Mouse (Mus musculus) myocyte (in vitro differentiated cells): ENCODE results near the gene Spata31d1b. TPM values are rescaled to one million over a fixed set of nuclear protein-coding genes. Genes with fewer than 3 reads are reported as not detected.
A peak's percentile ranks its signal among the peaks of the same experiment; 100 is the strongest.

Experiments used
- H3K27me3 ChIP-seq: one replicate; pipeline ENCODE4 v1.6.1; 2011; ENCODE audit not compliant: control insufficient read depth, insufficient read depth, insufficient read length
- H3K36me3 ChIP-seq: one replicate; pipeline ENCODE4 v1.6.1; 2011; ENCODE audit not compliant: control insufficient read depth, insufficient read depth
- H3K4me2 ChIP-seq: one replicate; pipeline ENCODE4 v1.6.1; 2011; ENCODE audit warnings: low read depth, control low read depth
- H3K4me3 ChIP-seq: one replicate; pipeline ENCODE4 v1.5.1; 2011; ENCODE audit warnings: mild to moderate bottlenecking, control low read depth, moderate library complexity
- H3K79me2 ChIP-seq: one replicate; pipeline ENCODE4 v1.6.1; 2011; ENCODE audit not compliant: control insufficient read depth, insufficient read depth
- H3ac ChIP-seq: one replicate; pipeline ENCODE4 v1.6.1; 2011; ENCODE audit not compliant: control insufficient read depth, insufficient read length
- CEBPB ChIP-seq: IDR thresholded peaks from 2 replicates; pipeline ENCODE4 v1.6.1; 2011; ENCODE audit warnings: mild to moderate bottlenecking, moderate library complexity; ENCODE audit not compliant: poor library complexity, insufficient read depth, severe bottlenecking
- E2F4 ChIP-seq: IDR thresholded peaks from one replicate; pipeline ENCODE4 v1.6.1; 2011; ENCODE audit warnings: mild to moderate bottlenecking, control low read depth, moderate library complexity; ENCODE audit not compliant: insufficient read depth
- MAX ChIP-seq: IDR thresholded peaks from one replicate; pipeline ENCODE4 v1.6.1; 2011; ENCODE audit warnings: low read depth, mild to moderate bottlenecking, control low read depth
- MYOD1 ChIP-seq, 3 experiments: IDR thresholded peaks; one replicate each; pipeline ENCODE4 v1.6.1; 2011; ENCODE audit warnings: control low read depth in 2 of 3, low read depth in 2 of 3, mild to moderate bottlenecking in 2 of 3, moderate library complexity in 1 of 3; ENCODE audit not compliant: insufficient read length in 2 of 3, control insufficient read depth in 1 of 3
- MYOG ChIP-seq, 3 experiments: IDR thresholded peaks; one replicate each; pipeline ENCODE4 v1.6.1; 2011; ENCODE audit warnings: control low read depth in 2 of 3, low read depth in 2 of 3, mild to moderate bottlenecking in 2 of 3; ENCODE audit not compliant: insufficient read length in 2 of 3, control insufficient read depth in 1 of 3, insufficient read depth in 1 of 3
- POLR2A ChIP-seq: IDR thresholded peaks from one replicate; pipeline ENCODE4 v1.6.1; 2011; ENCODE audit warnings: low read depth, mild to moderate bottlenecking, control low read depth, moderate library complexity; ENCODE audit not compliant: insufficient read length
- POLR2AphosphoS2 ChIP-seq: IDR thresholded peaks from one replicate; pipeline ENCODE4 v1.6.1; 2011; ENCODE audit warnings: low read depth, control low read depth; ENCODE audit not compliant: insufficient read length
- REST ChIP-seq: IDR thresholded peaks from one replicate; pipeline ENCODE4 v1.6.1; 2011; ENCODE audit warnings: mild to moderate bottlenecking, control low read depth, moderate library complexity; ENCODE audit not compliant: insufficient read depth, insufficient read length
- SRF ChIP-seq: IDR thresholded peaks from one replicate; pipeline ENCODE4 v1.6.1; 2011; ENCODE audit warnings: low read depth; ENCODE audit not compliant: control insufficient read depth, insufficient read length
- TCF12 ChIP-seq: IDR thresholded peaks from one replicate; pipeline ENCODE4 v1.6.1; 2011; ENCODE audit warnings: mild to moderate bottlenecking, control low read depth; ENCODE audit not compliant: poor library complexity, insufficient read depth, severe bottlenecking
- TCF3 ChIP-seq: IDR thresholded peaks from one replicate; pipeline ENCODE4 v1.6.1; 2011; ENCODE audit warnings: low read depth, control low read depth; ENCODE audit not compliant: insufficient read length
- USF1 ChIP-seq: IDR thresholded peaks from one replicate; pipeline ENCODE4 v1.6.1; 2011; ENCODE audit warnings: low read depth, mild to moderate bottlenecking, control low read depth, moderate library complexity
- polyA plus RNA-seq: library from polyadenylated mRNA; unstranded; fragments of >200 nt; fragmentation: generic; extraction: Trizol; gene quantifications from one replicate; pipeline ENCODE4 v1.2.1, GENCODE M21; 2012; ENCODE audit warnings: missing spikeins

The Spata31d1b gene
- polyA plus RNA-seq, 1 experiment = not detected

DNA sequence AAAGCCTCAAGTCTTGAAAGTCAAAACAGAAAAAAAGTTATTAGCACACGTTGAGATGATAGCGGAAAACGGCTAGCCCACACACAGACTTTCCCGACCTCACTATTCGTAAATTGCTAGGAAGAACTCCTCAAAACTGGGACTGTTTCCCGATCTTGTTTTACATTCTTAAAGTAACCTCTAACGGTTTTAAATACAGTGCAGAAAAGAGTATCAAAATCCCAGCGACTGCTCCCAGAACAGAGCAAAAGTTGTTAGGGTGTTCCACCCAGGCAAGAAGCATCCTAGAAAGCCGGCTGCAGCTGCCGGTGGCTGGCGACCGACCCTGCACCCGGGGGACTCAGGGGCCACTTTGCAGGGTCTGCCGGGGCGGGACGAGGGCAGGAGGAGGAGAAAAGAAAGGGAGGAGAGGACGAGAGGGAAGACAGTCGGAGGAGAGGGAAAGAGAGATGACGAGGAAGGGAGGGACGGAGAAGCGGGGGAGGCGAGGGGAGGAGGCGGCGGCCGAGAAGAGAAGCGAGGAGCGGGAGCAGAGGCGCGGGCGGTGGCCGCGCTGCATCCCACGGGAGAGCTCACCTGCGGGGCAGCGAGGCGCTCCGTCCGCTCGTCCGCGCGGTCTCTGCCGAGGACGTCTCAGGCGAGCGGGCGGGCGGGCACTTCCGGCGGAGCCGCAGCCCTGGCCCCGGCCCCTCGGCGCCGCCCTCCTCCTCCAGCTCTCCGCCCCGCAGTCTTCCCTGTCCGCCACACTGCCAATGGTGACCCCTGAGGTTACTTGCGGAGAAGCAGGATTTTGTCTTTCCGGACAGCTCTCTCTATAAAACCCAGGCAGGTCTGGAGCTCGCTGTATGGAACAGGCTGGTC, 36.7 kb upstream of the Spata31d1b start, which contains the start of gene Golm1:
Gene Golm1, minus strand, starts transcription at position 661 of the 861 bp plus-strand sequence.
- Histone ChIP-seq H3K79me2 (no peaks in the 10 kb centered on the region), H3K27me3 (no peaks in the 10 kb centered on the region), H3ac (peak within 1 kb of the TSS; percentile 47), H3K4me3 (peak within 1 kb of the TSS; percentile 40), H3K4me2 (peak within 1 kb of the TSS; percentile 76), H3K36me3 (no peaks in the 10 kb centered on the region)
- TF ChIP-seq TCF12 (no peak), POLR2AphosphoS2 (peak; percentile 74), USF1 (no peak), POLR2A (peak; percentile 84), E2F4 (no peak), TCF3 (no peak), SRF (no peak), MYOG (IDR thresholded peaks at IDR 0.05; ENCODE audit: control insufficient read depth in 1 of 3, insufficient read depth in 1 of 3, insufficient read length in 2 of 3, low read depth in 2 of 3) (no peak), MAX (no peak), CEBPB (no peak), MYOD1 (IDR thresholded peaks at IDR 0.05; ENCODE audit: control insufficient read depth in 1 of 3, insufficient read length in 2 of 3, low read depth in 2 of 3) (no peak), REST (no peak)

DNA sequence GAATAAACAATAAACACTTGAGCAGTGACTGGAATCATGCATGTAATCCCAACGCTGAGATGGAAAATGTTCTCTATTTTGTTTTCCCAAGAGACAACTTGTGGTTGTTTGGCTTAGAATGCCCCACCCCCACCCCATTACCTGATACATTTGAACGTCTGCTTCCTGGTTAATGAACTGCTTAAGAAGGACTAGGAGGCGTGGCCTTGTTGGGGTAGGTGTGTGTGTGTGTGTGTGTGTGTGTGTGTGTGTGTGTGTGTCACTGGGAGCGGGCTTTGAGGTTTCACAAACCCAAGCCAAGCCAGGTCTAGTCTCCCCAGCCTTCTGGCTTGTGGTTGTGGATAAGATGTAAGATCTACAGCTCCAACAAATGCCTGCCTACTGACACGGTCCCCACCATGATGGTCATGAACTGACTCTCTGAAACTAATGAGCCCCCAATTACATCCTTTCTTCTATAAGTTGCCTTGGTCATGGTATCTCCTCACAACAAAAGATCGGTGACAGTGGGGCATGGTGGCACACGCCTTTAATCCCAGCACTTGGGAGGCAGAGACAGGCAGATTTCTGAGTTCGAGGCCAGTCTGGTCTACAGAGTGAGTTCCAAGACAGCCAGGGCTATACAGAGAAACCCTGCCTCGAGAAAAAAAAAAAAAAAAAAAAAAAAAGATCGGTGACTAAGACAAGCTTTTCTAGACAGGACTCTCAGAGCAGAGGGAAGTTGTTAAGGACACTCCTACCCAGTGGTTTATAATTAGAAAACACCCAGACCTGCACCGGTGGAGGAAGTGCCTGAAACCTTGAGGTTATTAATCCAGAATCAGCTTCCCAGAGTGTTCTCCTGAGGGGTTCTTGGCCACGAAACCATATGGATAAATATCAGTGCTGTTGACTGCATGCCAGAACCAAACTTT, 35.5 kb upstream of the Spata31d1b start:
- no peaks in the 10 kb centered on the region for H3K27me3 ChIP-seq
- H3K36me3 ChIP-seq = no peaks in the 10 kb centered on the region
- H3K4me2 ChIP-seq = no peak overlapping the region
- no peak overlapping the region for H3ac ChIP-seq
- H3K4me3 ChIP-seq = peak overlapping the region; percentile 40
- no peak for TF ChIP-seq E2F4
- no peak for TF ChIP-seq TCF12
- no peak for TF ChIP-seq MAX
- no peak for TF ChIP-seq MYOD1 (IDR thresholded peaks at IDR 0.05; ENCODE audit: control insufficient read depth in 1 of 3, insufficient read length in 2 of 3, low read depth in 2 of 3)
- TF ChIP-seq CEBPB = no peak
- TF ChIP-seq MYOG (IDR thresholded peaks at IDR 0.05; ENCODE audit: control insufficient read depth in 1 of 3, insufficient read depth in 1 of 3, insufficient read length in 2 of 3, low read depth in 2 of 3) = no peak
- no peak for TF ChIP-seq POLR2AphosphoS2
- TF ChIP-seq TCF3 = no peak
- TF ChIP-seq SRF = no peak
- no peak for TF ChIP-seq POLR2A
- no peak for TF ChIP-seq REST
- no peak for TF ChIP-seq USF1
- H3K79me2 ChIP-seq = no peaks in the 10 kb centered on the region

DNA sequence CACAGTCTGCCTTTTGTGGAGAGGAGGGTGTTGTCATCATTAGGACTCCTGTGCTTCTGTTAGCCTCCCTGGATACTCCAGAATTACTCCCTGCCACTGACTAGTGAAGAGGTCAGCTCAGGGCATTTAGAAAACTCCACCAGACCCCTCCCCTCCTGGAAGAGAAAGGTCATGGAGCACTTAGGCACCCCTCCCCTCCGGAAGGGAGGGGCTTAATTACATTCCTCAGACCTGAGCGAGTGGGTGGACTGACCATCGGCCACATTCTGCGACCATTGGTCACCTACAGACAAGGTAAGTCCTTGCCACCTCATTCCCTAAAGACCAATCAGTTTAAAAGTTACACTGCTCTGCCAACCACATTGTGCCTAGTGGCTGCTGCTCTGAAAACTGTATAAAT, 32.8 kb upstream of the Spata31d1b start:
- Histone ChIP-seq H3K79me2 (no peaks in the 10 kb centered on the region), H3K4me2 (no peak overlapping the region)
- TF ChIP-seq MAX (no peak), REST (no peak), SRF (no peak), MYOD1 (IDR thresholded peaks at IDR 0.05; ENCODE audit: control insufficient read depth in 1 of 3, insufficient read length in 2 of 3, low read depth in 2 of 3) (no peak), CEBPB (no peak), MYOG (IDR thresholded peaks at IDR 0.05; ENCODE audit: control insufficient read depth in 1 of 3, insufficient read depth in 1 of 3, insufficient read length in 2 of 3, low read depth in 2 of 3) (no peak), TCF3 (no peak), POLR2AphosphoS2 (no peak), USF1 (no peak), E2F4 (no peak), TCF12 (no peak)

DNA sequence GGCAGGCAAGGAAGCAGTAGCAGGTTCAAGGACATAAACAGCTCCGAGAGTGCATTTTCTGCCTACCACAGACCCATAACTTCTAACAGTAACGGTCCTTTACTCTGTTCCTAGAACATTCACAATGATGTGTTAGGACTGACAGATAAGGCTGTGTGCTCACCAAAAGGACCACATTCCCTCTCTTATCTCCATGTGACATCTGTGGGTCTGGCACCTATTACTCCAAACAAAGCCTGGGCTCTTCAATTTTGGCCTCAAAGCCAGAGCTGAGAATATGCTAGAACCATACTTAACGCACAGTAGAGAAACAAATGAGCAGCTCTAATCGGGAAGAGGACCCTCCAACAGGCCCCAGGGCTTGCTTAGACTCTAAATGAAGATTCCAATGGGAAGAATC, 32.2 kb upstream of the Spata31d1b start:
- Histone ChIP-seq H3K4me2 (no peak overlapping the region), H3K36me3 (no peaks in the 10 kb centered on the region), H3ac (no peak overlapping the region), H3K27me3 (peaks cover 6% of the 10 kb centered on the region), H3K4me3 (no peak overlapping the region), H3K79me2 (no peaks in the 10 kb centered on the region)
- TF ChIP-seq TCF3 = no peak
- TF ChIP-seq SRF = no peak
- no peak for TF ChIP-seq MYOG (IDR thresholded peaks at IDR 0.05; ENCODE audit: control insufficient read depth in 1 of 3, insufficient read depth in 1 of 3, insufficient read length in 2 of 3, low read depth in 2 of 3)
- TF ChIP-seq REST = no peak
- no peak for TF ChIP-seq E2F4
- no peak for TF ChIP-seq CEBPB
- no peak for TF ChIP-seq MYOD1 (IDR thresholded peaks at IDR 0.05; ENCODE audit: control insufficient read depth in 1 of 3, insufficient read length in 2 of 3, low read depth in 2 of 3)
- TF ChIP-seq MAX = no peak
- TF ChIP-seq POLR2A = no peak
- TF ChIP-seq USF1 = no peak
- no peak for TF ChIP-seq POLR2AphosphoS2
- no peak for TF ChIP-seq TCF12

More for the DNA sequence above, 32.8 kb upstream of the Spata31d1b start:
- Histone ChIP-seq H3K27me3 (peaks cover 6% of the 10 kb centered on the region), H3K36me3 (no peaks in the 10 kb centered on the region), H3K4me3 (no peak overlapping the region), H3ac (no peak overlapping the region)
